Mouse (Mus musculus) CH12.LX (cell line): ENCODE measurements around the gene Ano10. TPM values are rescaled to one million over a fixed set of nuclear protein-coding genes. Genes with fewer than 3 reads are reported as not detected.

Experiments
- DNase-seq: peaks from one replicate; pipeline ENCODE4 v3.0.0-alpha.2; 2013; ENCODE audit errors: extremely low read depth
- H3K27ac ChIP-seq: 2 replicates; pipeline ENCODE4 v1.5.1; 2012; ENCODE audit warnings: low read depth, mild to moderate bottlenecking, control low read depth, moderate library complexity; ENCODE audit not compliant: insufficient read depth
- H3K27me3 ChIP-seq: replicated peaks from 2 replicates; pipeline ENCODE3; 2012; ENCODE audit warnings: inconsistent platforms
- H3K36me3 ChIP-seq, 2 experiments: replicated peaks in 1 of 2; 2 replicates each; pipeline versions ENCODE3 to v1.6.1; 2012; ENCODE audit warnings: inconsistent platforms in 1 of 2, low read length in 1 of 2, mild to moderate bottlenecking in 1 of 2, mixed read lengths in 1 of 2, moderate library complexity in 1 of 2; ENCODE audit not compliant: control insufficient read depth in 1 of 2, insufficient read depth in 1 of 2
- H3K4me1 ChIP-seq, 2 experiments: 2 replicates each; pipeline ENCODE4 v1.6.1; 2012; ENCODE audit warnings: inconsistent platforms in 1 of 2, moderate library complexity in 1 of 2; ENCODE audit not compliant: insufficient read depth in 2 of 2, control insufficient read depth in 1 of 2
- H3K4me2 ChIP-seq: 2 replicates; pipeline ENCODE4 v1.6.1; 2012; ENCODE audit warnings: low read depth, mild to moderate bottlenecking, control low read depth; ENCODE audit not compliant: poor library complexity, insufficient read depth, severe bottlenecking
- H3K4me3 ChIP-seq, 3 experiments: fragments of 150-350 bp in 1 of 3; sonication (generic) in 1 of 3; replicated peaks in 1 of 3; 2 replicates each; pipeline versions ENCODE3 to v1.5.1; 2011 to 2012; ENCODE audit warnings: low read depth in 2 of 3, low read length in 2 of 3, mild to moderate bottlenecking in 2 of 3, moderate library complexity in 2 of 3, control low read depth in 1 of 3, improper control_type of control experiment in 1 of 3, inconsistent platforms in 1 of 3, mixed read lengths in 1 of 3; ENCODE audit not compliant: poor library complexity in 1 of 3
- H3K79me2 ChIP-seq: replicated peaks from 2 replicates; pipeline ENCODE4 v1.6.1; 2012; ENCODE audit warnings: mild to moderate bottlenecking, moderate library complexity; ENCODE audit not compliant: control insufficient read depth, poor library complexity, insufficient read depth, severe bottlenecking; ENCODE audit errors: extremely low read depth
- H3K9ac ChIP-seq: 2 replicates; pipeline ENCODE4 v1.6.1; 2012; ENCODE audit warnings: low read depth, mild to moderate bottlenecking, control low read depth, moderate library complexity; ENCODE audit not compliant: insufficient read depth
- H3K9me3 ChIP-seq: replicated peaks from 2 replicates; pipeline ENCODE3; 2012; ENCODE audit warnings: low read length, inconsistent platforms, mixed read lengths
- BHLHE40 ChIP-seq: IDR thresholded peaks from 2 replicates; pipeline ENCODE4 v1.6.1; 2011; ENCODE audit warnings: mild to moderate bottlenecking, low read depth, low read length, improper control_type of control experiment
- CHD1 ChIP-seq: IDR thresholded peaks from 2 replicates; pipeline ENCODE4 v1.6.1; 2012; ENCODE audit warnings: low read depth, low read length, improper control_type of control experiment, inconsistent platforms
- CHD2 ChIP-seq: IDR thresholded peaks from 2 replicates; pipeline ENCODE4 v1.6.1; 2011; ENCODE audit warnings: low read length, improper control_type of control experiment
- CTCF ChIP-seq, 2 experiments: IDR thresholded peaks in 1 of 2; conservative IDR thresholded peaks in 1 of 2; 2 replicates each; pipeline ENCODE4 v1.5.1; 2011 to 2012; ENCODE audit warnings: low read depth in 2 of 2, low read length in 2 of 2, improper control_type of control experiment in 1 of 2, inconsistent platforms in 1 of 2, mild to moderate bottlenecking in 1 of 2, moderate library complexity in 1 of 2
- E2F4 ChIP-seq: IDR thresholded peaks from 2 replicates; pipeline ENCODE4 v1.6.1; 2011; ENCODE audit warnings: low read depth, low read length, improper control_type of control experiment; ENCODE audit not compliant: insufficient replicate concordance
- ELF1 ChIP-seq: IDR thresholded peaks from 2 replicates; pipeline ENCODE4 v1.6.1; 2014; ENCODE audit warnings: low read depth, mild to moderate bottlenecking, inconsistent platforms, low read length, improper control_type of control experiment
- EP300 ChIP-seq: IDR thresholded peaks from 2 replicates; pipeline ENCODE4 v1.6.1; 2011; ENCODE audit warnings: low read length, improper control_type of control experiment
- ETS1 ChIP-seq: conservative IDR thresholded peaks from 2 replicates; pipeline ENCODE4 v1.6.1; 2012; ENCODE audit warnings: low read depth, mild to moderate bottlenecking, inconsistent platforms, low read length, improper control_type of control experiment, moderate library complexity
- GABPA ChIP-seq: IDR thresholded peaks from 2 replicates; pipeline ENCODE4 v1.6.1; 2012; ENCODE audit warnings: low read depth, low read length, improper control_type of control experiment, inconsistent platforms; ENCODE audit not compliant: insufficient replicate concordance
- HCFC1 ChIP-seq: IDR thresholded peaks from 2 replicates; pipeline ENCODE4 v1.6.1; 2012; ENCODE audit warnings: low read depth, mild to moderate bottlenecking, inconsistent platforms, low read length, improper control_type of control experiment
- IRF4 ChIP-seq: IDR thresholded peaks from 2 replicates; pipeline ENCODE4 v1.6.1; 2014; ENCODE audit warnings: low read depth, mild to moderate bottlenecking, inconsistent platforms, low read length, improper control_type of control experiment
- JUN ChIP-seq: IDR thresholded peaks from 2 replicates; pipeline ENCODE4 v1.6.1; 2011; ENCODE audit warnings: low read depth, mild to moderate bottlenecking, low read length, improper control_type of control experiment, moderate library complexity; ENCODE audit not compliant: insufficient read depth
- JUND ChIP-seq: conservative IDR thresholded peaks from 2 replicates; pipeline ENCODE4 v1.6.1; 2011; ENCODE audit warnings: low read depth, low read length, improper control_type of control experiment
- KAT2A ChIP-seq: IDR thresholded peaks from 2 replicates; pipeline ENCODE4 v1.6.1; 2012; ENCODE audit warnings: low read length, improper control_type of control experiment, inconsistent platforms; ENCODE audit not compliant: insufficient replicate concordance
- MAFK ChIP-seq: IDR thresholded peaks from 2 replicates; pipeline ENCODE4 v1.6.1; 2011; ENCODE audit warnings: low read length, improper control_type of control experiment; ENCODE audit not compliant: insufficient replicate concordance
- MAX ChIP-seq: IDR thresholded peaks from 2 replicates; pipeline ENCODE4 v1.6.1; 2011; ENCODE audit warnings: low read length, improper control_type of control experiment
- MAZ ChIP-seq: IDR thresholded peaks from 2 replicates; pipeline ENCODE4 v1.6.1; 2012; ENCODE audit warnings: low read depth, mild to moderate bottlenecking, inconsistent platforms, low read length, improper control_type of control experiment, moderate library complexity
- MEF2A ChIP-seq: IDR thresholded peaks from 2 replicates; pipeline ENCODE4 v1.6.1; 2014; ENCODE audit warnings: low read depth, mild to moderate bottlenecking, inconsistent platforms, low read length, improper control_type of control experiment, borderline replicate concordance
- MXI1 ChIP-seq: IDR thresholded peaks from 2 replicates; pipeline ENCODE4 v1.6.1; 2011; ENCODE audit warnings: mild to moderate bottlenecking, low read depth, low read length, improper control_type of control experiment
- MYC ChIP-seq: IDR thresholded peaks from 2 replicates; pipeline ENCODE4 v1.6.1; 2011; ENCODE audit warnings: low read depth, mild to moderate bottlenecking, improper control_type of control experiment, low read length
- NELFE ChIP-seq: IDR thresholded peaks from 2 replicates; pipeline ENCODE4 v1.6.1; 2011; ENCODE audit warnings: low read depth, low read length, improper control_type of control experiment
- NRF1 ChIP-seq: IDR thresholded peaks from 2 replicates; pipeline ENCODE4 v1.6.1; 2014; ENCODE audit warnings: low read depth, mild to moderate bottlenecking, inconsistent platforms, low read length, improper control_type of control experiment, moderate library complexity
- PAX5 ChIP-seq: IDR thresholded peaks from 2 replicates; pipeline ENCODE4 v1.6.1; 2012; ENCODE audit warnings: low read length, inconsistent platforms, mixed read lengths
- POLR2A ChIP-seq: IDR thresholded peaks from 2 replicates; pipeline ENCODE4 v1.6.1; 2011; ENCODE audit warnings: low read depth, mild to moderate bottlenecking, improper control_type of control experiment, low read length
- POLR2AphosphoS2 ChIP-seq: IDR thresholded peaks from 2 replicates; pipeline ENCODE4 v1.6.1; 2011; ENCODE audit warnings: low read depth, low read length, improper control_type of control experiment
- RAD21 ChIP-seq: IDR thresholded peaks from 2 replicates; pipeline ENCODE4 v1.6.1; 2011; ENCODE audit warnings: low read depth, mild to moderate bottlenecking, low read length, improper control_type of control experiment, moderate library complexity
- RCOR1 ChIP-seq: conservative IDR thresholded peaks from 2 replicates; pipeline ENCODE4 v1.6.1; 2012; ENCODE audit warnings: low read depth, mild to moderate bottlenecking, inconsistent platforms, low read length, improper control_type of control experiment
- SIN3A ChIP-seq: IDR thresholded peaks from 2 replicates; pipeline ENCODE4 v1.6.1; 2012; ENCODE audit warnings: low read length, improper control_type of control experiment, inconsistent platforms
- SMC3 ChIP-seq: IDR thresholded peaks from 2 replicates; pipeline ENCODE4 v1.6.1; 2011; ENCODE audit warnings: low read depth, low read length, improper control_type of control experiment
- TBP ChIP-seq: conservative IDR thresholded peaks from 2 replicates; pipeline ENCODE4 v1.6.1; 2011; ENCODE audit warnings: low read depth, low read length, improper control_type of control experiment
- TCF12 ChIP-seq: IDR thresholded peaks from 2 replicates; pipeline ENCODE4 v1.6.1; 2014; ENCODE audit warnings: low read depth, mild to moderate bottlenecking, inconsistent platforms, low read length, improper control_type of control experiment
- UBTF ChIP-seq: IDR thresholded peaks from 2 replicates; pipeline ENCODE4 v1.6.1; 2012; ENCODE audit warnings: low read depth, mild to moderate bottlenecking, inconsistent platforms, low read length, improper control_type of control experiment, moderate library complexity
- USF1 ChIP-seq: IDR thresholded peaks from 2 replicates; pipeline ENCODE4 v1.6.1; 2014; ENCODE audit warnings: low read depth, mild to moderate bottlenecking, inconsistent platforms, low read length, improper control_type of control experiment
- USF2 ChIP-seq: conservative IDR thresholded peaks from 2 replicates; pipeline ENCODE4 v1.6.1; 2011; ENCODE audit warnings: low read depth, low read length, improper control_type of control experiment
- ZC3H11A ChIP-seq: IDR thresholded peaks from 2 replicates; pipeline ENCODE4 v1.6.1; 2012; ENCODE audit warnings: low read depth, mild to moderate bottlenecking, inconsistent platforms, low read length, improper control_type of control experiment
- ZKSCAN1 ChIP-seq: IDR thresholded peaks from 2 replicates; pipeline ENCODE4 v1.6.1; 2012; ENCODE audit warnings: low read depth, inconsistent platforms, low read length, improper control_type of control experiment, borderline replicate concordance
- ZMIZ1 ChIP-seq: IDR thresholded peaks from 2 replicates; pipeline ENCODE4 v1.6.1; 2012; ENCODE audit warnings: low read depth, mild to moderate bottlenecking, inconsistent platforms, low read length, improper control_type of control experiment
- ZNF384 ChIP-seq: IDR thresholded peaks from 2 replicates; pipeline ENCODE4 v1.6.1; 2012; ENCODE audit warnings: low read depth, low read length, improper control_type of control experiment, inconsistent platforms
- dilution Hi-C: fragments of 300-500 bp; cut with MboI; formaldehyde crosslinking; loops from 2 replicates; pipeline ENCODE4 v1.14.3; 2020; ENCODE audit warnings: low sequenced_read_pairs; ENCODE audit not compliant: extremely low pct_unique_long_range_greater_than_20kb, extremely low pct_ligation_motif_present
- in situ Hi-C: fragments of 300-500 bp; cut with MboI; formaldehyde crosslinking; loops from 3 replicates; pipeline ENCODE4 v1.14.3; 2019; ENCODE audit warnings: low sequenced_read_pairs, low pct_ligation_motif_present, low pct_unique_long_range_greater_than_20kb, mixed read lengths
- polyA plus RNA-seq: library from polyadenylated mRNA; unstranded; fragments of >175 nt; gene quantifications from 2 replicates; pipeline ENCODE4 v1.2.1, GENCODE M21; 2012; ENCODE audit warnings: low read depth; ENCODE audit not compliant: insufficient read length
- total RNA-seq, 2 experiments: library from RNA; depleted of rRNA; stranded (reverse); fragments of 300-350 nt in 1 of 2; fragments of >200 nt in 1 of 2; gene quantifications; 2 replicates each; pipeline ENCODE4 v1.2.3; 2012 to 2014

Ano10 gene
- total and polyA plus RNA-seq, 3 experiments, result 9.5 to 23.9 (median 12.2) TPM

DNA sequence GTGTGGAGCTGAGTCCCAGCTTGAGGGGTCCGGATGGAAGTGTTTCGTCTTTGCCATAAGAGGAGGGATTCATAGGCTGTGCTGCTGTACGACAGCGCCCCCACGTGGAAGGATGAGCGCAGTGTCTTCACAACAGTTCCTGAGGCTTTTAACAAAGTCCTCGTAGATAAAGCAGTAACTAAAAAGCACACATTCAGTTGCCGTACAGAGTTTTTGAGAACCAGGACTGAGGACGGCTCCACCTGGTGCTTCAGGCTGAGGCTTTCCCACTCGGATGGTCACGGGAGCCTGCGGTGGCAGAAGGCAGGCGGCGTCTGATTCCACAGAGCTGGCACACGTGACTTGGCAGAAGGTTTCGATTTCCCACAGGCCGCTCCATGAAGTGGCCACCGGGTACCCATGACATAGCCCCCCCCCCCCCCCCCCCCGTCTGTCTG lies 16.4 kb upstream of the Ano10 start:
- Histone ChIP-seq H3K36me3 (no peaks in the 10 kb centered on the region), H3K4me1 (peaks cover 0 to 18% of the 10 kb centered on the region in 2 experiments; a peak in 2 of 4 replicates), H3K9me3 (no peaks in the 10 kb centered on the region), H3K27ac (no peak overlapping the region), H3K79me2 (no peaks in the 10 kb centered on the region), H3K27me3 (no peaks in the 10 kb centered on the region), H3K4me2 (peak overlapping the region; percentile 90), H3K4me3 (peak overlapping the region; percentile 47 to 66 (median 49)), H3K9ac (peak overlapping the region; percentile 67)
- TF ChIP-seq USF2 (no peak), MAX (peak; percentile 38), HCFC1 (no peak), ZMIZ1 (no peak), BHLHE40 (peak; percentile 82), NELFE (no peak), SIN3A (no peak), JUN (no peak), TCF12 (no peak), ZKSCAN1 (no peak), MAFK (no peak), RAD21 (peak; percentile 97), KAT2A (no peak), ELF1 (no peak), IRF4 (peak; percentile 13; the same call in 1 of the 2 replicates), CHD1 (no peak), MAZ (no peak), UBTF (no peak), POLR2A (no peak), RCOR1 (no peak), GABPA (no peak), NRF1 (no peak), ETS1 (no peak), CHD2 (no peak), ZNF384 (no peak), TBP (no peak), MYC (no peak), POLR2AphosphoS2 (no peak), EP300 (no peak), SMC3 (peak; percentile 93), ZC3H11A (peak; percentile 37; the same call in 1 of the 2 replicates), USF1 (peak; percentile 68), PAX5 (no peak), JUND (no peak), CTCF (conservative IDR thresholded peaks at IDR 0.05 in 1 of 2, IDR thresholded peaks at IDR 0.05 in 1 of 2; ENCODE audit: low read depth in 2 of 2, low read length in 2 of 2) (peak; percentile 90 to 97), E2F4 (no peak), MXI1 (peak; percentile 55; the same call in 1 of the 2 replicates), MEF2A (no peak)
- dilution Hi-C loops, result no loop called here
- in situ Hi-C loops, result loop anchor here (10.0 kb wide), 1 partner anchor 56 kb away; no protein-coding TSS in a partner anchor
- DNase-seq, result peak; percentile 86
